Mouse (Mus musculus) left cerebral cortex, adult 18-20 months (tissue): Measurements from ENCODE around the gene Enpep. TPM values are rescaled to one million over a fixed set of nuclear protein-coding genes. Genes with fewer than 3 reads are reported as not detected.

ENCODE experiments used
- DNase-seq, 2 experiments: peaks; one replicate each; pipeline ENCODE4 v3.0.0; 2021 to 2022; ENCODE audit warnings: low spot score in 2 of 2, mixed read lengths in 1 of 2
- total RNA-seq, 2 experiments: library from RNA; stranded (reverse); gene quantifications; 2 replicates each; pipeline ENCODE4 v1.2.3; 2021

Gene Enpep
- total RNA-seq, 2 experiments from 2014 or later, result 1.6 to 2.0 TPM

DNA sequence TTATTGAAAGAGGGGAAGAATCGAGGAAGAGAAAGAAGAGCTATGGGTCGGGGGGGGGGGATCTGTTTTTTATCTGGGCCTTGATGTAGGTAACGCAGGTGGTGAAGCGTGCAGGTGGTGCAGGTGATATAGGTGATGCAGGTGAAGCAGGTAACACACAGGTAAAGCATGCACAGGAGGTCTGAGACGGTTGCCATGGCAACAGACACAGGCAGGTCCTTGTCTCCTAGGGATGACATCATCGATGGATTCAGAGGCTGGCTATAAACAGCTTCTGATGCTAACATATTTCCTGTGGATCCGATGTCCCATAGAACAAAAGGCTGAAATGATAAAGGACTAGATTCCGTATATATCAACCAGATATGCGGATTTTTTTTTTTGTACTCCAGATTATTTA is 81.5 kb downstream of the Enpep start:
- DNase-seq, result no peak

DNA sequence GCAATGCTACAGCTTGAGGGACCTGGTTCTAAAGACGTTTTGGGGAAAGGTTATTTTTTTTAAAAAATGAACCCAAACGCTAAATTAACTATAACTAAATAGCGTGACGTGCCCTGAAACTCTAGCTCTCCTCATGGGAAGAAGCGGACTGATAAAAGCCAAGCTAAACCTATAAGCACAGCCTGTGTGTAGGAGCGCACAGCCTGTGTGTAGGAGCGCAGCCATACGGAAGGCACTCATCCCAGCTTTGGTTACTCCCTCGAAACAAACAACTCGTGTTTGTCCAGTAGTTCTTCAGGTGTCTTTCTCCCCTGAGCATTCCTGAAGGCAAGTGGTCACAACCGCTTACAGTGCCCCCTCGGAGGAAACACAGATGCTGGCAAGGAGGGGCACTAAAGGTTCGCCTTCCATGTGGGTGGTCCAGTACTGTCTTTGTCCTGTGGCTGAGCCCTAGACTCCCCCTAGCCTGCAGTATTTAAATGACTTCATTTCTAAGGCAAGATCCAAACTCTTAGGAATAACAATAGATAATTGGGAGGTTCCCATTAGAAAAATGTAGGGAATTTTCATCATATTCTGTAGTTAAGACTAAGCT is 93.8 kb downstream of the Enpep start:
- DNase-seq, result no peak

DNA sequence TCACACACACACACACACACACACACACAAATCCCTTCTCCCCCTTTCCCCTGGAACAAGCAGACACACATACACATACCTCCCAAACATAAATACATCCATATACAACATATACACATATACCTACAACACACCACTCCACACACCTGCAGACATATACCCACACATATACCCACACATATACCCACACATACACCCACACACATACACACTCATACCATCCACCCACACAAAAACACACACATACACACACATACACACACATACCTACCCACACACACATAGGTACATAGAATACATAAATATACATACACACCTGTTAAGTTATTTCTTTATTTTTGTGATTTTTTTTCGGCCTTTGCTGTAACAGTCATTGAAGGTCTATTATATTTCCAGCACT is 94.5 kb downstream of the Enpep start:
- no peak for DNase-seq

GRCm38 (mm10) chr3:129227331-129227730 is 105.2 kb downstream of the Enpep start:
- no peak for DNase-seq

DNA sequence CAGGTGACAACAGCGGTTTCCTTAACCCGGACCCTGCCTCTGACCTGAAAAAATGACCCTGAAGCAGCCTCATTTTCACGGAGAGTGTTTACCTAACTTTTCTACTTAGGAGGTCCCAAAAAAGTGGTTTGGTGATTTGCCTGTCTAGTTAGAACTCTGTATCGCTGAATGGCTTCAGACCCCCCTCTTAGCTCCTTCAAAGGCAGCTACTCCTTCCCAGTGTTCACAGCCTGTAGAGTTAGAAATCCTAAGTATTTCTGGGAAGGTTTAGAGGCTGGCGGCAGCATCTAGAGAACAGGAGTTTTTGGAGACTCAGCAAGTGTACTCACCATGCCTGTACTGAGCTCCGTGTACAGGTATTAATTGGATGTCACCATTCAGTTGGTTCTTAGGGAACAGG is 105.8 kb downstream of the Enpep start:
- DNase-seq, result no peak

DNA sequence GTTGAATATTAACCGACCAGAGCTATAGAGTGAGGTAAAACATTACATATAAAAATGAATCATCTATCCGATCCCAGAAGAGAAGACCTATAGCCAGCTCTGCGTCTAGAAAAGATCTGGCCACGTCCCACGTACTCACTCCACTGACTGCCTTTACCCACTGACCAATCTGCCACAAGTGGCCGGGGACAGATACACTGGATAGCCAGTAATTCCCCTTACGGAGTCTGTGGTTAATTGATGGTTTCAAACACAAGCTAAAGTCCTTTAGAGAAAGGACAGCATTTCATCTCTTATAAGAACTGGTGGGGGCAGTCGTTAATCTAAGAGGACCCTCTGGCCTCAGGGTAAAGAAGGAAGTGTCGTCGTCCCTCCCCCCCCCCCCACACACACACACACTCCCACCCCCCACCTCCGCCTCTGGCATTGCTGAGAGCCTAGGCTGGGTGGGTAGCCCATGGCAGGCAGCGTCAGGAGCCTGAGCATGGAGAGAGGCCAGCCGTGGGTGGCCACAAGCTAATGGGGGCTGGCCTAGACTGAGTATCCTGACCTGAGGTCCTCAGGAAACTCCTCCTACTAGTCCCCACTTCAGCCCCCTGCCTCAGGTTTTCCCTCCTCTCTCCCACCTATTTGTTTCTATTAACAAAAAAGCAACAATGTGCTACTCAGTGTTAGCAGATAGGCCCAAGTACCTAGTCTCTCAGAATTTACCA is 106.8 kb downstream of the Enpep start:
- DNase-seq, result no peak

GRCm38 (mm10) chr3:129224806-129225576 is 107.5 kb downstream of the Enpep start:
- DNase-seq, result no peak

GRCm38 (mm10) chr3:129223964-129224805 is 108.3 kb downstream of the Enpep start:
- DNase-seq, result no peak

DNA sequence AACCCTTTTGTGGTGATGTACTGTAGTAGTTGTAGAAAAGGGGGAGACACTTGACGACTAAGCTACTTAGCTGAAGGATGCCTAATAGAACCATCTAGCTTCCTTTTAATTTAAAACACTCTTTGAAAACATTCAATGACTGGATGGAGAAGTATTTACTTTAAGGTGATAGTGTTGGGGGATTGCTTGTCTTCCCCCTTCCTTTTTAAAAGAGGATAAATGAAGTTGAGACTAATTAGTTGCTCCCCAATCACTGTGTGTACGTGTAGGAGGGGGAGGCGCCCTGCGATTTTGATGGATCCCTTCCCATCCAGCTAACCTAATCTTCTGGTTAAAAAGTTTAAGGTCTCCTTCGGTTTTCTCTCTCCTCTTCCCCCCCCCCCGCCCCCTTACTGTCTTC is 109.1 kb downstream of the Enpep start:
- no peak for DNase-seq

GRCm38 (mm10) chr3:129222448-129223290 is 109.9 kb downstream of the Enpep start:
- no peak for DNase-seq

DNA sequence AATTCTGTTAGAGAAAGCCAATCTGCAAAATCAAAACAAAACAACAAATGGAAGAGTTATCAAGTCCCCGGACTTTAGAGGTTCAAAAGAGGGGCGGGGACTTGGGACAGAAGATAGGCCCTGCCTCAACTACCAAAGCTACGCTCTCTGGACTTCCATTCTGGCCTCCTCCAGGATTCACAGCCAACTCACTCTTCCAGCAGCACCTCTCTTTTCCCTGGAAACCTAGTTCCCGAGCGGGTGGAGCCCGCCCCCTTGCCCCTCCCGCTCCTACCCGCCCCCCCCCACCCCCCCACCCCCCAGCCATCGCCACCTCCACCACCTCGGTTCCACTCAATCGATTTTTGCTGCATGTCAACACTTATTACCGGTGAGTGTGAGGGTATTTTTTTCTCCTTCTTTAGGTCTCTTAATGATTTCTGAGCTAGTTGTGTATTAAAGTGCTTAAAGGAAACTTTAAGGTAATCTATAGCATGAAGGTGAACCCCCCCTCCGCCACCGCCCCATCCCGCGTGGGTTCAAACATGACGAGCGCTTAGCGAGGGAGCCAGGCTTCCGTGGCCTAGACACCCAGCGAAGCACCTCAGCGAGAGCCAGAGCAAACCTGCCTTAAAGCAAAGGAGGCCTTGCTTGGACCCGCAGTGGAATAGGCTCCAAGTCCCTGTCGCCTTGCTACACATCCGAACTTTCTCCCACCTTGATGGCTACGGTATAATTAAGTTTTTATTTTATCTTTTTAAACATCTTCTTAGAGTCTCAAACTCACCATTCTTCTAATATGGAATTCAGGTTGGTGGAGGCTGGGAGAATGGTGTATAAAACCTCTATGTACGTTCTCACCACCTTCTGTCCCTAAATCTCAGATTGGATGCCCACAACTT is 110.9 kb downstream of the Enpep start:
- DNase-seq, result no peak

- DNase-seq, result no peak
Observed at GRCm38 (mm10) chr3:129220681-129221379, 111.7 kb downstream of the Enpep start.

DNA sequence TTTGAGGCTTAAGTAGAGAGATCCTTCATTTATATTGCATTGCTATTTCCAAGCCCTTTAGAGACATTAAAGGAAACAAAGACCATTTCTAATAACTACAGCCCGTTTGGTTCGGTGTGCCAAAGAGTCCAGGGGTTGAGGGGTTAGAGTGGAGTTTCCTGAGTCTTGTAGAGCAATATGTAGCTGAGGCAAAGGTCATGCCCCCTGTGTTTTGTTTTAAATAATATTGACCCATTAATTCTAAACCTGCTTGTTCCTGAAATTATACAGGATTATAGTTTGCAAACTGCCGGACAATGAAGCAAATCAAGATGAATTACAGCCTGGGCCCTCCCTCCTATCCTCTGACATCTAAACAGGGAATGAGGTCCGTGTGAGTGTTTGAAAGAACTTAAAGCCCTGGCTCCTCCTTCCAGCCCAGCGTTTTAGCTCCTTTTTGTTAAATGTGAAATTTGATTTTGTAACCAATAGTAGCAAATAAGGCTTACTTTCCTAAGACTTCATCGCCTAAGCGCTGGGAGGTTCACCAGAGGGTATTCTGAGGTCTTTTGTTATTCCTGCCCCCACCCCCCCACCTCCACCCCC is 112.3 kb downstream of the Enpep start:
- no peak for DNase-seq

Other genes with a start within 250 kb of the Enpep start
- not detected for gene Pitx2, start 132.8 kb downstream of the Enpep start, total RNA-seq
- 10 to 100 TPM; 27.4 to 36.4 TPM for gene Elovl6, start 199.6 kb upstream of the Enpep start, total RNA-seq